Mouse (Mus musculus) kidney, embryonic 14.5 days (tissue): Measurements from ENCODE around the gene BB287469. TPM values are rescaled to one million over a fixed set of nuclear protein-coding genes. Genes with fewer than 3 reads are reported as not detected.
"Not testable (repeated sequence)": the region's sequence is repeated elsewhere in the genome, so short reads cannot be mapped to it uniquely, and the experiment has no call there.

Source experiments
- ATAC-seq: fragments of 200-750 bp; cut with Nextera tagmentation; 2 replicates; pipeline ENCODE4 v1.8.0; 2017; ENCODE audit warnings: moderate number of reproducible peaks, mild to moderate bottlenecking, moderate TSS enrichment, moderate library complexity; ENCODE audit not compliant: low FRiP score, low TSS enrichment
- H3K27ac ChIP-seq: fragments of 300-500 bp; sonication (generic); 2 replicates; pipeline ENCODE4 v1.5.1; 2014; ENCODE audit warnings: low read depth, mild to moderate bottlenecking, low read length, moderate library complexity, mixed read lengths
- H3K27me3 ChIP-seq: fragments of 300-500 bp; sonication (generic); 2 replicates; pipeline ENCODE4 v1.6.1; 2014; ENCODE audit warnings: mild to moderate bottlenecking, low read length; ENCODE audit not compliant: control insufficient read depth, insufficient read depth
- H3K36me3 ChIP-seq: fragments of 300-500 bp; sonication (generic); 2 replicates; pipeline ENCODE4 v1.6.1; 2014; ENCODE audit warnings: low read length, mixed read lengths; ENCODE audit not compliant: control insufficient read depth, insufficient read depth
- H3K4me1 ChIP-seq: fragments of 300-500 bp; sonication (generic); 2 replicates; pipeline ENCODE4 v1.6.1; 2014; ENCODE audit warnings: low read length, mixed read lengths; ENCODE audit not compliant: control insufficient read depth, insufficient read depth
- H3K4me2 ChIP-seq: fragments of 300-500 bp; sonication (generic); replicated peaks from 2 replicates; pipeline ENCODE4 v1.6.1; 2014; ENCODE audit warnings: low read depth, mild to moderate bottlenecking, low read length
- H3K4me3 ChIP-seq: fragments of 300-500 bp; sonication (generic); 2 replicates; pipeline ENCODE4 v1.5.1; 2014; ENCODE audit warnings: mild to moderate bottlenecking, low read length
- H3K9ac ChIP-seq: fragments of 300-500 bp; sonication (generic); 2 replicates; pipeline ENCODE4 v1.6.1; 2014; ENCODE audit warnings: low read depth, mild to moderate bottlenecking, low read length, moderate library complexity
- H3K9me3 ChIP-seq: fragments of 300-500 bp; sonication (generic); 2 replicates; pipeline ENCODE4 v1.6.1; 2016; ENCODE audit warnings: low read length; ENCODE audit not compliant: control insufficient read depth
- WGBS: fragments of 180-500 bp; shearing (Covaris S2); extraction: QIAGEN DNeasy Blood & Tissue Kit; methylation state at CpG from one replicate; pipeline ENCODE4 v1.1.7; 2014; 5-methylcytosine and 5-hydroxymethylcytosine counted together
- polyA plus RNA-seq: library from polyadenylated mRNA; unstranded; fragments of >200 nt; fragmentation: Nextera tagmentation; extraction: Ambion mirVana; gene quantifications from 2 replicates; pipeline ENCODE4 v1.2.1, GENCODE M21; 2014

The BB287469 gene
- polyA plus RNA-seq, result not detected in 2 replicates

DNA sequence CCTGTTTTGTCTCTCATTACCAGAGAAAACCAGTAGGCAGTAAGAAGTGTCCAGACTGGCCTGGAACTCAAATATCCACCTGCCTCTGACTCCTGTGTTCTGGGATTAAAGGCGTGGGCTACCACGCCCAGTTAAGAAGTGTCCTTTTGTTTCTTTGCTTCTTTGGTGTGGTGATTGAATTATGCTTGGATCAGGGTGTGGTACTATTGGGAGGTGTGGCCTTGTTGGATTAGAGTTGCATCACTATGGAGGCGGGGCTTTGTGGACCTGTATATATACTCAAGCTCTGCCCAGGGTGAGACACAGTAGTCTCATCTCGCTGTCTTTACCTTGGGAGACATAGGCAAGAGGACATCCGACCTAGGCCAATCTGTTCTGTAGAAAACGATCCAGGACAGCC is at the start of gene BB287469:
BB287469 (plus strand) TSS at position 301 of the 400 bp plus-strand sequence.
- H3K4me3 ChIP-seq, H3K4me2 ChIP-seq, ATAC-seq, H3K27ac ChIP-seq, H3K27me3 ChIP-seq, H3K9me3 ChIP-seq, H3K9ac ChIP-seq, H3K4me1 ChIP-seq, H3K36me3 ChIP-seq: not testable (repeated sequence)
- 89% methylated on average over 3 of the region's 6 CpGs for WGBS

DNA sequence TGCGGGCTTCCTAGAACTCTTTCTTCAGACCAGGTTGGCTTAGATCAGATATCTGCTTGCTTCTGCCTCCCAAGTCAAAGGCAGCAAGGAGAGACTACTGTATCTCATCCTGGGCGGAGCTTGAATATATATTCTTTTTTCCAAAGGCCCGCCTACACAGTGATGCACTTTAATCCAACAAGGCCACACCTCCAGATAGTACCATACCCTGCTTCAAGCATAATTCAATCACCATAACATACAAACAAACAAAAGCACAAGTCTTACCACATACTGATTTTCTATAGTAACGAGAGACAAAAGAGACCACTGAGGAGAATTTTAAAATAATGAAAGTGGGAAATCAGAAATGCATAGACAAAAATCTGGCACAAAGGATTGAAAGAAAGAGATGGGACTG is 40.7 kb upstream of the BB287469 start, which contains the start of gene Gm21319:
Gm21319 (minus strand) TSS at position 101 of the 400 bp plus-strand sequence.
- not testable (repeated sequence) for H3K9ac ChIP-seq
- 93% methylated on average over 4 of the region's 4 CpGs for WGBS

DNA sequence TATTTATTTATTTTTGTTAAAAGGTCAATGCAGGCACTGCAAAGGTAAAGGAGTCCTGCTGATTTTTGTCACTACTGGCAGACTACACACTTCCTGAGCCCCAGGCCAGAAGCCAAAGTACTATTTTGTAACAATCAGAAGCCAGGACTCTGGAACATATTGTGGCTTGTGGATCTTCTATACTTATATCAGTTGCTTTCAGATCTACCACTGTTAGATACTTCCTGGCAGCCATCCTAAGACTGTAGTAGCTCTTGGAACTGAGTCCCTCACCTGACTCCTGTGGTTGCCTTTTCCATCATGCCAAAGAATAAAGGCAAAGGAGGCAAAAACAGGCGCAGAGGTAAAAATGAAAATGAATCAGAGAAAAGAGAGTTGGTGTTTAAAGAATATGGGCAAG is 21.2 kb upstream of the BB287469 start, which contains the start of gene Gm21936:
Gm21936 (plus strand) TSS at position 301 of the 400 bp plus-strand sequence.
- ATAC-seq, H3K27ac ChIP-seq, H3K36me3 ChIP-seq, H3K4me3 ChIP-seq, H3K9ac ChIP-seq, H3K4me1 ChIP-seq, H3K9me3 ChIP-seq, H3K4me2 ChIP-seq, H3K27me3 ChIP-seq: not testable (repeated sequence)
- 100% methylated on average over 1 of the region's 1 CpGs for WGBS

More for the DNA sequence above, 40.7 kb upstream of the BB287469 start, which contains the start of gene Gm21319:
- not testable (repeated sequence) for ATAC-seq, H3K36me3 ChIP-seq, H3K27ac ChIP-seq, H3K4me1 ChIP-seq, H3K4me3 ChIP-seq, H3K27me3 ChIP-seq, H3K4me2 ChIP-seq, H3K9me3 ChIP-seq

DNA sequence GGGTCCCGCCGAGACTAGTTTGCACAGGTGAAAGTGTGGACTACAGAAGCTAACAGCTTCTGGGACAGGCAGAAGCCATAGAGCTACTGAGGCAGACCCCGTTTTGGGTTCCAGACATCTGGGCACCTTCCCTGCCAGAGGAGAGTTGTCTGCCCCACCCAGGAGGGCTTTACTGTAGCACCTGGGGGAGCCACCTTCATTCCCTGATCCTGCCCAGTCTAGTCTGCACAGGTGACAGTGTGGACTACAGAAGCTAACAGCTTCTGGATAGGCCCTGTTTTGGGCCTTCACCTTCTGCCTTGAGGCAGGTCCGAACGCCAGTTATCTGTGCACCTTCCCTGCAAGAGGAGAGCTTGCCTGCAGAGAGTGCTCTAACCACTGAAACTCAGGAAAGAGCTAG is 18.4 kb upstream of the BB287469 start:
- 92% methylated on average over 5 of the region's 5 CpGs for WGBS
- H3K27me3 ChIP-seq, result not testable (repeated sequence)

DNA sequence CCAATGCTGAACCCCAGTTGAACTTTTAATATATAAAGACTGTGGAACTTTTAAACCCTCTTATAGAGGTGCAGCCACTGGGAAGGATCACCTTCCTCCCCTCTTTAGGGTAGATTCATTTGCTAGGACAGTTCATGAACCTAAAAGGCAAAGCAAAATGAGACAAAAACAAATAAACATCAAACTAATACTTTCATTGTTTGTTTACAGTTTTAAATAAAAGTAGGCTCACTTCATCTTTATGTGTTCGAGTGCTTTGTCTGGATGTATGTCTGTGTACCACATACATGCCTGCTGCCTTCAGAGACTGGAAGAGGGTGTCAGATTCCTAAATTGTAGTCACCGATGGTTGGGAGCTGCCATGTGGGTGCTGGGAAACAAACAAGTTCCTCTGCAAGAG is 25.9 kb downstream of the BB287469 start, which contains the start of gene Gm2001:
Gm2001 (minus strand) TSS at position 101 of the 400 bp plus-strand sequence.
- WGBS, result 78% methylated on average over 1 of the region's 2 CpGs
- H3K4me1 ChIP-seq, H3K36me3 ChIP-seq, H3K27me3 ChIP-seq, H3K9ac ChIP-seq, H3K9me3 ChIP-seq, H3K4me2 ChIP-seq, H3K27ac ChIP-seq, H3K4me3 ChIP-seq, ATAC-seq: not testable (repeated sequence)

More for the DNA sequence above, 18.4 kb upstream of the BB287469 start:
- not testable (repeated sequence) for H3K9me3 ChIP-seq, H3K4me3 ChIP-seq, H3K9ac ChIP-seq, ATAC-seq, H3K4me1 ChIP-seq, H3K36me3 ChIP-seq, H3K27ac ChIP-seq, H3K4me2 ChIP-seq

DNA sequence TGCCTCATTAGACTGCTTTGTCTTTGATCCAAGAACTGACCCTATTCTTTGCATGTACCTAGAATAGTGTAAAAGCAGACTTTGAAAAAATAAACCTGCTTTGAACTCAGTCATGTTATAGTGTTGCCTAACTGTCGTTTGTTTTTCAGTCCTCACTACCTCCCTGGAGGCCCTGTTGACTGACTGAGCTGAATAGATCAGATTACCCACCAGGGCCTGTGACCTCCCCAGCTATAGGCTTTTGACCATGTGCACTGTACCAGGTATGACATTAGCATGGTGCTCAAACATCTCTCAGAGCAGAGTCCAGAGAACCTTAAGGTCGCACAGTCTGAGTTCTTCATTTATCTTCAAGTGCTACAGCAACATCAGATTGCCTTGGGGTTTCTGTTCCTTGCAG is 34.3 kb downstream of the BB287469 start:
- WGBS, result no CpG with 5 or more reads among the region's 2 CpGs

DNA sequence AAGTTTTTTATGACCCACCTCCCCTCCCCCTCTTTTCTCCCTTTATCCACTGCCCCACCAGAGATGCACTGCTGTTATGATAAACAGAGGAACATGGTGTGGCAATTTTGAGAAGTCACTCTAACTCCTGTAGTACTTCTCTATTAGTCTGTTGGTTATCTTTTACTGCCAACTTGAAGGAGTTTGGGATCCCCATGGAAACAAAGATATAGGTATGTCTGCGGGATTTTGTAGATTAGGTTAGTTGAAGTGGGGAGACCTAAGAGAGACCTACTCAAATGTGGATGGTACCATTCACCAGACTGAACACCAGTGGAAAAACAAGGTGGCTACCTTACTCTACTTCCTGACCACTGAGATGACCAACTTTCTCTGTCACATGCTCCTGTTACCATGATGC is 39.7 kb downstream of the BB287469 start:
- H3K4me2 ChIP-seq, H3K27ac ChIP-seq, H3K9ac ChIP-seq, H3K9me3 ChIP-seq, ATAC-seq, H3K4me3 ChIP-seq, H3K4me1 ChIP-seq, H3K36me3 ChIP-seq, H3K27me3 ChIP-seq: not testable (repeated sequence)
- 77% methylated on average over 1 of the region's 1 CpGs for WGBS

More for the DNA sequence above, 34.3 kb downstream of the BB287469 start:
- not testable (repeated sequence) for H3K9ac ChIP-seq, H3K4me1 ChIP-seq, H3K27me3 ChIP-seq, ATAC-seq, H3K4me2 ChIP-seq, H3K27ac ChIP-seq, H3K4me3 ChIP-seq, H3K9me3 ChIP-seq, H3K36me3 ChIP-seq

DNA sequence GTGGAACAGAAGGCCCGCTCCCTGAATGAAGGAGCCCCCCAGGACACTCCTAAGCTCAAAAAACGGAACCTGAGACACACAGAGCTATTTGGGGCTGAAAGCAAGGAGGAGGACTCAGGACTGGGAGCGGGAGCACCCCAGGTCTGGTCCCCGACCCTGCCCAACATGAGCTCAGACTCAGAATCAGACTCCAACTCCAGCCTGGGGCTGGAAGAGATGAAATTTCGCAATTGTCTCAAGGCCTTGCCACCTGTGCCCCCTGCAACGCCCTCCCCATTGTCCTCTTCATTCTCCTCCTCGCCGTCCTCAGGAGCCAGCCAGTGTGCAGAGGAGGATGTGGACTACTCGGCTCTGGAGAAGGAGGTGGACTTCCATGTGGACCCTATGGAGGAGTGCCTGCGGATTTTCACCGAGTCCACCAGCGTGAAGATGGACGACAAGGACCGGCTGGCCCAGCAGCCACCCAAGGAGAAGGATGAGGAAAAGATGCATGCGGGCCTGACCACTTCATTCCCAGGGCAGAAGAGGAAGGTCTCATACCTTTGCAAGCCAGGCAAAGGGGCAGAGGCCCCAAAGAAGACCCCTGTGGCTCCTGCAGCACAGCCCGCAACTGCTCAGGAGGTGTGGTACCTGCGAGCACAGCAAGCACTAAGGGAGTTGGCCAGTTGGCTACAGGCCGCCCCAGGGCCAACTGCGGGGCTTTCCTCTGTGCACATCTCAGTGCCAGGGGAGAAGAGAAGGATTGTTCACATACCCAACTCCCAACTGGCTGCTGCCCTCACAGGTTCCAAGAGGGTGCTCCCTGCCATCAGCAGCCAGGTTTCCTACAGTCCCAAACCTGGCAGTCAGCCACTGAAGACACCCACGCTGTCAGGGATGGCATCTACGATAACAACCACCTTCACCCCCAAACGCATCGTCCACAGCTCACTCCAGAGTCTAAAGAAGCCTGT is 45.6 kb downstream of the BB287469 start:
- not testable (repeated sequence) for H3K9me3 ChIP-seq, H3K4me3 ChIP-seq, H3K9ac ChIP-seq, H3K4me1 ChIP-seq, H3K27me3 ChIP-seq, H3K36me3 ChIP-seq, H3K4me2 ChIP-seq, ATAC-seq, H3K27ac ChIP-seq
- WGBS, result 87% methylated on average over 23 of the region's 23 CpGs

DNA sequence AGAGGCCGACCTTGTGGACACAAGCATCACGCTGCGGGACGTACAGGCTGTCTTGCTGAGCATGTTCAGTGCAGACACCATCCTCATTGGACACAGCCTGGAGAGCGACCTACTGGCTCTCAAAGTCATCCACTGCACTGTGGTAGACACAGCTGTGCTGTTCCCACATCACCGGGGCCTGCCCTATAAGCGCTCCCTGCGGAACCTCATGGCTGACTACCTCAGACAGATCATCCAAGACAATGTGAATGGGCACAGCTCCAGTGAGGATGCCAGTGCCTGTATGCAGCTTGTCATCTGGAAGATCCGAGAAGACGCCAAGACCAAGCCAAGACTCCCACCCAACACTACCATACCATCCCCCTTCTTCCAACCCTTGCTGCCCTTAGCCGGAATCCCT is 47.3 kb downstream of the BB287469 start:
- not testable (repeated sequence) for H3K4me2 ChIP-seq, H3K27me3 ChIP-seq, H3K4me1 ChIP-seq, H3K27ac ChIP-seq, H3K36me3 ChIP-seq, H3K9ac ChIP-seq, ATAC-seq, H3K9me3 ChIP-seq, H3K4me3 ChIP-seq
- WGBS, result 94% methylated on average over 8 of the region's 11 CpGs
